Mouse (Mus musculus): Measurements from ENCODE around the gene Wdcp.
A peak's percentile ranks its signal among the peaks of the same experiment; 100 is the strongest.
"Not testable (repeated sequence)": the region's sequence is repeated elsewhere in the genome, so short reads cannot be mapped to it uniquely, and the experiment has no call there.

Wdcp gene

GRCm38 (mm10) chr12:4842890-4843597 is at the start of gene Wdcp:
Wdcp (plus strand) TSS chr12:4843303.
- peak; percentile 85 to 94 for DNase-seq (ENCODE audit: low spot score in 2 of 2)

DNA sequence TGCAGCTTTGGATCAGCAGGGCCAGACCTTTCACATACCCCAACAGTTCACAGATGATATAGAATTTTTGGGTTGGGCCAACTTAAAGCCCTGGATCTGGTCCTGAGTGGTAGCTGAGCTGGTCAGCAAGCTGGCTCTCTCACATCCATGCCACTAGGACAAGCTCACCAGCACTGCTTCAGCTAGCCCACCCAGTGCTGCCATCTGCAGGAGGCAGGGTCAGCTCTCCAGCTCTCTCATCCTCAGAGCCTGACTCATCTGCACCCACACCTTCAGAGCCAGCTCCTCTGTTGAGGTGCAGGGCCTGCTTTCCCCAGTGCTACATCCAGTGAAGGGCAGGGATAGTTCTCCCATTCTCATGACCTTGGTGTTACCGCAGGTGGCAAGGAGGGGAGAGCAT is 49.4 kb upstream of the Wdcp start:
- DNase-seq (ENCODE audit: low spot score in 2 of 2), result peak in 1 of 2 experiments; percentile 22

GRCm38 (mm10) chr12:4797471-4797870 is 45.6 kb upstream of the Wdcp start:
- DNase-seq (ENCODE audit: low spot score in 2 of 2), result not testable (repeated sequence)

- no peak for DNase-seq (ENCODE audit: low spot score in 2 of 2)
Observed at GRCm38 (mm10) chr12:4811036-4811435, 32.1 kb upstream of the Wdcp start.

DNA sequence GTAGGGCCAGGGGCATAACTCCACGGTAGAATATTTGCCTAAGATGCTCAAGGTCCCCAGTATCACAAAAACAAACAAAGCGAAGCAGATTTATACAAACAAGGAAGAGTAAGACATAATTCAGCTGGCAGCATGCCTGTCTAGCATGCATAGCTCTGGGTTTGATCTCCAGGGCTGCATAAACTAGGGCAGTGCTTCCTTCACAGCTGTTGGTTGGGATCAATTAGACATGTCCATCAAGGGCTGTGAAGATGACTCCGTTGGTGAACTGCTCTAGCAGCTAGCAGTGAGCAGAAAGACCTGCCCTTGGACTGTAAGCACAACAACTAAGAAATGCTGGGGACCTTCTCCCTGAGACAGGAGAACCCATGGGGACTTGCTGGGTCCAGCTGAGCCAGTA is 31.4 kb upstream of the Wdcp start:
- DNase-seq (ENCODE audit: low spot score in 2 of 2), result no peak

GRCm38 (mm10) chr12:4813636-4814035 is 29.5 kb upstream of the Wdcp start:
- no peak for DNase-seq (ENCODE audit: low spot score in 2 of 2)

- DNase-seq (ENCODE audit: low spot score in 2 of 2), result no peak
Observed at GRCm38 (mm10) chr12:4816680-4817360, 26.3 kb upstream of the Wdcp start.

GRCm38 (mm10) chr12:4817361-4818101 is 25.6 kb upstream of the Wdcp start, which contains the start of gene Sf3b6:
Sf3b6 (plus strand) TSS chr12:4817544.
- peak; percentile 88 to 98 for DNase-seq (ENCODE audit: low spot score in 2 of 2)

DNA sequence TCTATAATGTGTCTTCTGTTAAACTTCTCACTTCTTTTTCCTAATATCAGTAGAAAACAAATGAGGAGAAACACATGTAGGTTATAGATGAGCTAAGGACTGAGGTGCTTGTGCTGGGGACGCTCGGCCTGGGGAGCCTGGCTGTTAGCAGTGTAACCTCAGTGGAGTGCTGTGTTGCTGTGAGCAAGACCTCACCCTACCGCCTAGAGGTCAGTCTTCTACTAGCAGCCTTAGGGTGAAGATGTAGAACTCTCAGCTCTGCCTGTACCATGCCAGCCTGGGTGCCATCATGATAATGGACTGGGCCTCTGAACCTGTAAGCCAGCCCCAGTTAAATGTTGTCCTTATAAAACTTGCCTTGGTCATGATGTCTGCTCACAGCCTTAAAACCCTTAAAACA is 15.8 kb upstream of the Wdcp start:
- DNase-seq (ENCODE audit: low spot score in 2 of 2), result no peak

GRCm38 (mm10) chr12:4836959-4837358 is 6.1 kb upstream of the Wdcp start:
- DNase-seq (ENCODE audit: low spot score in 2 of 2), result no peak

DNA sequence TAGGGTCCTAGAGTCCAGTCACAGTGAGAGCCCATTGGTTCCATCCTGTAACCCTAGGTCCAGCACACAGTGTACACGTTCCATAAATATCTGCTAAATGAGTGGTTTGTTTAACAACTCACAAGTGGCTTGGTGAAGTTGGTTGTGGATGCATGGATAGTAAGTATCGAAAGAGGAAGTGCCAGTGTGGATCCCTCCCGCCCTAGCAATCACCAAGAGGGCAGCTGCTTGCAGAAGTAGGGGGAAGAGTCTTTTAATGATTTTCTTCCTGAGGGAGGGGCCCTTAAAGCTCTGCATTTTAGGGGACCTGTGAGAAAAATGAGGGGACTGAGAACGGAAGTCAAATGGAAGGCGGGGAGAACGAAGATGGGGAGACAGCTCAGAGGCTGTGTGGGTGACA is 3.1 kb upstream of the Wdcp start:
- no peak for DNase-seq (ENCODE audit: low spot score in 2 of 2)

DNA sequence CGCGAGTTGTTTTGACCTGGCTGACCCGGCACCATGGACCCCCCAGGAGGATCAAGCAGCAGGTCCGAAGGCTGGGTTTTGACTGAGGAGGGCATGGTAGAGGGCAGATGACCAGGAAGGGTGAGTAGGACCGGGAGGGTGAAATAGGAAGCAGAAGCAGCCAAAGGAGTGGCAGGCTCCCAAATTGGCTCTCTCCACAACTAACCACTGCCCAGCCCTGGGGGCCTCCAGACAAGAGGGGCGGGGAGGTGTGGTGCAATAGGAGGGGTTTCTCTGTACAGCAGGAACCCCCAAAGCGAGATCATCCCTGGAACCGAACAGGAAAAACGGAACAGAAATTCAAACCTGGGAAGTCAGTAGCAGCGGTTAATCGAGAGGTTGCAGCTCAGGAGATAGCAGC is 2.4 kb upstream of the Wdcp start:
- DNase-seq (ENCODE audit: low spot score in 2 of 2), result no peak

DNA sequence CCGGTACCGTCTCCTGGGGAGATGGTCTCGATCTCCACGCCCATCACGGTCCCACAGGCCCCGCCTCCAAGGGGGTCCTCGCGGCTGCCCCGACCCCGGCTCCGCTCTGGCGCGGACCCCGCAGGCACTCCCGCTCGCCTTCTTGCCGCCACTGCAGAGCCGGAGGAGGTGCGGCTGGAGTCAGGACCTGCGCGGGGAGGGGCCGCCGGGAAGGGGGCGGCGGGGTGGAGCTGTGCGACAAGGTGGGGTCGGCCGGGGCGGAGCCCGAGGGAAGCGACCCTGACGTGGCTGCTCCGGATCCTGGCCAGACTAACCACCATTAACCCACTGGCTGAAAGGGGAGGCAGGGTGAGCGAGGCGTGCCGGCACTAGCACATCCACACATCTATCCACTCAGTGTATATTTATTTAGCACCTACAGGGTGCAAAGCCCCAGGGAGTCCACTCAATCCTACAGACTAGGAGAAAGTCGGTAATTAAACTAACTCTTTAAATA is 1.7 kb upstream of the Wdcp start, which contains the start of gene Fkbp1b:
TSS of gene Fkbp1b (minus strand) at position 200 of the 496 bp plus-strand sequence.
- no peak for DNase-seq (ENCODE audit: low spot score in 2 of 2)

- DNase-seq (ENCODE audit: low spot score in 2 of 2), result no peak
Observed at GRCm38 (mm10) chr12:4842456-4842855, 647 bp upstream of the Wdcp start.

- DNase-seq (ENCODE audit: low spot score in 2 of 2), result no peak
Observed at GRCm38 (mm10) chr12:4843741-4844140, 638 bp downstream of the Wdcp start.

- no peak for DNase-seq (ENCODE audit: low spot score in 2 of 2)
Observed at GRCm38 (mm10) chr12:4856160-4856559, 13.1 kb downstream of the Wdcp start.

- DNase-seq (ENCODE audit: low spot score in 2 of 2), result no peak
Observed at GRCm38 (mm10) chr12:4856834-4857233, 13.7 kb downstream of the Wdcp start.

GRCm38 (mm10) chr12:4859241-4859914 is 16.3 kb downstream of the Wdcp start:
- DNase-seq (ENCODE audit: low spot score in 2 of 2), result no peak

DNA sequence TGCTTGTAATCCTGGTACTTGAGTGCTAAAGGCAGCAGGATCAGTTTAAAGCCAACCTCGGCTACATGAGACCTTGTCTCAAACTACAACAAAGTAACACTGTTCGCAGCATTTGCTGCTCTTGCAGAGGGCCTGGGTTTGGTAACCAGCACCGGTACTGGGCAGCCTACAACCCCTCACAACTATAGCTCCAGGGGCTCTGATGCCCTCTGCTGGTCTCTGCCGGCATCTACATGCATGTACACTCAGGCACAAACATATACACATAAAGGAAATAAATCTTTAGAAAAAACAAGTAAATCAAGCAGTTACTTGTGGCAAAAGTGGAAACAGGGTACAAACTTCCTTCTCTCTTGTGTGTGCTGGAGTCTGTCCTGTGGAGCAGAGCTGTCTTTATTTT is 19.6 kb downstream of the Wdcp start:
- DNase-seq (ENCODE audit: low spot score in 2 of 2), result no peak

DNA sequence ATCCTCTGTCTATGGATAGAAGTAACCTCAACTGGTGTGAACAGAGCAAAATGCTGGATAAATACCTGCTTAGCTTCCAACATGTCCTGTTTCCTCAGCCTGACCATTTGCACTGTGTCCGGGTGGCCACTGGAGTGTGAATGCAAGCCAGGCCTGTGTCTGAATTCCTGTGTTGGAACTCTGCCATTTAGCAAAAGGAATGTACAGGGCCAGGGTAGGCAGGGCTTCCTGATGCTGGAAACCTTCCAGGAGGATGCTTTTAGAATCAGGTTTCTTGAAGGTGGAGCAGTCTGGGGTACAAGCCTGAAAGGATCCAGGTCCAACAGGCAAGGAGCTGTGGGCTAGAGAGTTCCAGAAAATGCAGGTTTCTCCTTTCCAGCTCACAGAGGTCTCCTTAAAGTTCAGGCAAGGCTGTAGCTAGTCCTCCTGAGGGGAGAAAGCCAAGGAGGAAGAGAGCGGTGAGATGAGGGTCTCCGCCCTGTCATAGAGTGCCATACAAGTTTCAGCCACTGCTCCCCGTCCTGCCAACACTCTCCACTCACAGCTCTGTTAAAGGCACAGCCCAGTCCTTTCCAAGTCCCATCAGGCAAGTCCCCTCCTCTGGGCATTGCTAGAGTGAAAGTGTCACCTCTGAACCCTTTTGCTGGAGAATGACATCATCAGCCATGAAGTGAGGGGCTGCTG is 20.7 kb downstream of the Wdcp start:
- DNase-seq (ENCODE audit: low spot score in 2 of 2), result no peak

DNA sequence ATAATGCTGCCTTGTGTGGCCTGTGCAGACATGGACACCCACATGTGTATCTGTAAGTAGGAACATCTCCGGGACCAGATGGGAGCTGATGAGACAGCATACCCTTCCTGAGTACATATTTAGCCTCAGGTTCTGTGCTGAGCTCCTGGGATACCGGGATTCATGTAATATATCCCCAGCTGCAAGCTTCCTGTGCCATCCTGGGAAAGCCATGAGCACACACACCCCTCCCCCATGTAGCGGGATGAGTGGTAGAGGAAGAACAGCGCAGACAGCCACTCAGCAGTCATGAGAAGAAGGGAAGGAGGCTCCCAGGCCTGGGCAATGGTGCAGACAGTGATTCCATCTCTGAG is 21.2 kb downstream of the Wdcp start:
- DNase-seq (ENCODE audit: low spot score in 2 of 2), result peak in 1 of 2 experiments; percentile 65
